Mouse (Mus musculus) stomach, postnatal 0 days (tissue): Measurements from ENCODE around the gene Gm38392.

Experiments
- CTCF ChIP-seq: IDR thresholded peaks from 2 replicates; pipeline ENCODE4 v1.5.1; 2016; ENCODE audit warnings: antibody characterized with exemption, low read depth, mild to moderate bottlenecking, moderate library complexity
- EP300 ChIP-seq: optimal IDR thresholded peaks from 2 replicates; pipeline ENCODE3; 2016; ENCODE audit warnings: antibody characterized with exemption

DNA sequence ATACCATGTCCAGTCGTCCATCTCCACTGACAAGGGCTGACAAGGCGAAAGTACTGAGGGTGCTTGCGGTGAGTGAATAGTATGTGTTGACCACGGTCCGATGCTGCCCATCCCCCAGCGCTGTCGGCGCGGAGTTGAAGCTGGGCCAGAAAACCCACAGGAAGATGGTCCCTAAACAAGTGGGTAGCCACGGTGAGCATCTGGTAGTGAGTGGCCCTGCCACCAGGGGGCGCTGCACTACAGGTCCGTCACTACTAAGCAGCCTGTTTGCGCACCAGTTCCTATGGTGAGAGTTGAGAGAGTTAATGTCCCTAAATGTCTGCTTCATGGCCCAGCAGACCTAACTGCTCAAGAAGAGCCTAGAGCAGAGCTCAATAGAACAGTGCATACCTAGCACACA lies 41.2 kb downstream of the Gm38392 start:
- TF ChIP-seq CTCF (peak; percentile 89), EP300 (no peak)
